Mouse (Mus musculus): ENCODE measurements around the gene Rap1gap2.

The Rap1gap2 gene

GRCm38 (mm10) chr11:74572459-74573061 lies 38.2 kb downstream of the Rap1gap2 start:
- peak; percentile 61 for DNase-seq

GRCm38 (mm10) chr11:74569735-74570134 lies 41.0 kb downstream of the Rap1gap2 start:
- DNase-seq = peak; percentile 36

DNA sequence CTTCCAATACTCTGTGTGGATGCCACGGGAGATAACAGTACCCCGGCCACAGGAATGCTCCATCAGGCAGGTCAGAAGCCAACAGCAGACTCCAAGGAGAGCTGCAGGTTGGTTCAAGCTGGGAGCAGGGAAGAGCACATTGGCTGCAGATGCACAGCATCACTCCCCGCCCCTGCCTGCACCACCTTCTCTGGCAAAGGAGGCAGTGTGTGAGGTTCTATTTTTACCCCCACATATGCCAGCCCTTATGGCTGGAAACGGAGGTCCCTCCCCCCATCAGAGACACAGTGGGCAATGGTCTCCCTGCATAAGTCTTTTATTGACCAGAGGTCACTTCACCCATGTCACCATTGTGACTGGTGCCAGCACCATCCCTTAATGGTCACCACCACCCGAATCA lies 42.3 kb downstream of the Rap1gap2 start:
- DNase-seq = no peak

- DNase-seq = no peak
These were observed 42.7 kb downstream of the Rap1gap2 start for GRCm38 (mm10) chr11:74568004-74568403.

GRCm38 (mm10) chr11:74566326-74566874 lies 44.3 kb downstream of the Rap1gap2 start:
- DNase-seq = no peak

- DNase-seq = no peak
These were observed 49.3 kb downstream of the Rap1gap2 start for GRCm38 (mm10) chr11:74561392-74561791.

DNA sequence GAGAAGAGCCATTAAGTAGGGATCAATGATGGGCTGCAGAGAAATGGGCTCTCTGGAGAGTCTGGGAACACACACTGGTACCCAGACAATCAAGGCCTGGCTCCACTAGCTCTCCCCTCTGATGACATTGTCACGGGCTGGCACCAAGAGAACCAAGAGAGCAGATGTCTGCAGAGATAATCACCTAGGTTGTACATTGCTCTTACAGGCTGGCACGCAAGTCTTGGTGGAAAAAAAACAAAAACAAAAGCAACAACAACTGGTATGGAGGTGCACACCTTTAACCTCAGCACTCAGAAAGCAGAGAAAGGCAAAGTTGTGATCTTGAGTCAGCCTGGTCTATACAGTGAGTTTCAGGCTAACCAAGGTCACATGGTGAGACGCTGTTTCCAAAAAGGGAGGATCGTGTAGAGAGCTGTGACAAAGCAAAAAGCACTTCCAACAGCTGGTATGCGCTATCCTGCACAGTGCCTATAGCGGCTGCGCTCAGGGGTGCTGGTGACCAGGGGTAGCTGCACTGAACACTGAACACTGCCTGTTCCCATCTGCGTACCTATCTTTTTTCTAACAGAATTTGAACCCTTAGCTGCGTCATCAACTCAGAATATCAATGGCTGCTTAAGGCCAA lies 50.0 kb downstream of the Rap1gap2 start:
- DNase-seq = no peak

DNA sequence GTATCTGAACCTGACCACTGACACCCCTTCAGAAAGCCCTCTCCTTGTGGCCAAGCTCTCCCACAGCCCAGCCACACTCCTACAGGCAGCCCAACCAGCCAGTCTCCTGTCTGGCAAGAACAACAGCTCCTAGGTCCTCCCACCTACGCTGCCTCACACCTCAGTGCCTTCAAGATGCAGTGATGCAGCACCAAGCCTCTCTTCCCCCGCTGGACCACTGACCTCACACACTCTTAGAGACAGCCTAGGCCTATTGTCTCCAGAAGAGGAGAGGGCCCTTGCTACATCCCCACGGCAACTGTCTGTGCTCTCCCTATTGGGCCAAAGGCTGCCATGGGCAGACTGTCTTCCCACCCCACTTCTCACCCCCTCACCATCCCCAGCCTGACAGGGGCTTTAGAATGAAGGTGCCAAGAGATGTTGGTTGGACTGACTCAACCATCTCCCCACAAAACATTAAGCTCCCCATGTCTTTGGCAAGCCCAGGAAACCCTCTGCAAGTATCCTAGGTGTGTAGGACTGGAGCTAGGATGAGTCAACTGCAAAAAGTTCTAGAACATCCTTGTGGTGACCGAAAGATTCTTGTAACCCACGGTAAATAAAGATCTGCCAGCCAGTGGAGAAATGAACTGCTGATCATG lies 50.8 kb downstream of the Rap1gap2 start:
- no peak for DNase-seq

DNA sequence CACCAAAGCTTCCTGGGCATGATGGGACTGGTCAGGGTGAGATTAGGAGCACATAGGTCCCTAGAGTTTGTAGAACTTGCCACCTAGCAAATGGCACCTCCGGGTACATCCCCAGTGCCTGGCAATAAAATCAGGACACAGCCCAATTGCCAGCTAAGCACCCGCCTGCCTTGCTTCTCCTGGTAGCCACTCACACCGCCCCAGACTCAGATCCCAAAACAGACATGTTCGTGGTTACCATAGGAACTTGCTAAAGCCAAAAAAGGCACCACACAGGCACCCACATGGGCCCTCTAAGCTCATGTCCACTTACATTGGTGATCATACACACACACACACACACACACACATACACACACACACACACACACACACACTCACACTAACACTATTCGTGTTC lies 51.8 kb downstream of the Rap1gap2 start:
- no peak for DNase-seq

DNA sequence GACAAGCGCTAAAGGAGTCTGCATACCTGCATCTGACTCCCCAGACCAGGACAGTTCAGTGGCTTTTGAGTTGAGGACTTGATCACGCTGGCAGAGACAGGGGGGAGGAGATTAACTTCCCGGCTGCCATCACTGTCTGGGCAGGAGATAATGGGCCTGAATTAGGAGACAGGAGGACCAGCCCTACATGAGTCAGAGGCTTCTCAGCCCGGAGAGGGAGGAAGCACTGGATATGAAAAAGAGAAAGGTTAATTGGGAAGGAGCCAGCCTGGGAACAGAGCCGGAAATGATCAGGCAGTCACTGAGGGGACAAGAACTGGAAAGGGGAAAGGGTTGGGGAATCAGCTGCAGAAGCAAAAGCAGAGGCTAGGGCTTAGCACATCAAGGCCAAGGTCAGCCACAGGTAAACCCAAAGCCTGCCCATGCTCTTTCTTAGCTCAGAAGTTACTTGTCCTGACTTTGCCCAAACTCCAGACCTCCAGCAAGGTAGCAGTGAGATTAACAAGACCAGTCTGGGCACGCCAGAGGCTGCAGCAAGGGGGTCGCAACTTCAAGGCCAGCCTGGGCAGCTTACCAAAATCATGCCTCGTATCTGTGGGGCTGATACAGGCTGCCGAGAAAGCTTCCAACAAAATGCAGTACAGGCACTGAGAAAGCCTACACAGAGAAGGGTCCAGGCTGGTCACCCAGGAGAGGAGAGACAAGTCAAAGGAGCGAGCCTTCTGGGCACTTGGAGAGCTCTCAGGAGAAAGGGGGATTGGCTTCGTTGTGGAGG lies 53.1 kb downstream of the Rap1gap2 start:
- peak; percentile 49 for DNase-seq

DNA sequence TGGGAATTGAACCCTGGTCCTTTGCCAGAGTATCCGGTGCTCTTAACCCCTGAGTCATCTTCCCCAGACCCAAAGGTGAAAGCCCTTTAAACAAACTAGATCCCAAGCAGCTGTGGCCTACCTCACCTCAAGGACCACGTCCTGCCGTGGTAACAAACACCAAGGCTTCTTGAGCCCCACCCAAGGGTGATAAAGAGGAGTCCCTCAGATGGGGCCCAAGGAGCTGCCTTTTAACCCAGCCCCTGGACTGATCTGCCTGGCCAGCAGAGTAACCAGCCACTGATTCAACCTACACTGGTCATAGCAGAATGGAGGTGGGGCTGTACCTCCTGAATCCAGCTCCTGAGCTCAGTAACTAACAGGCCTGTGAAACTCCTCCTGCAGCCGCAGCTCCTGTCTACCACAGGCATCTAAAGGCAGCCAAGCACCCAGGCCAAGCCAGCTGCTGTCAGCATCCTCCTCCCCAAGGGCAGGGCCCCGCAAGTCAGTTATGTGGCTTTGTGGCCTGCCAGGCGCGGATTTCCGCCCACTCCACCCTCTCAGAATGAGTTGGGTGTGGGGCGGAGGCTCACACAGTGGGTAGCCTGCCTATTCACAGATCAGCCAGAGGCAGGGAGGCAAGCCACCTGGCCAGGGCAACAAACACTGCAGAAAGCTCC lies 54.9 kb downstream of the Rap1gap2 start:
- peak; percentile 56 for DNase-seq

GRCm38 (mm10) chr11:74554683-74555341 lies 55.9 kb downstream of the Rap1gap2 start:
- no peak for DNase-seq

DNA sequence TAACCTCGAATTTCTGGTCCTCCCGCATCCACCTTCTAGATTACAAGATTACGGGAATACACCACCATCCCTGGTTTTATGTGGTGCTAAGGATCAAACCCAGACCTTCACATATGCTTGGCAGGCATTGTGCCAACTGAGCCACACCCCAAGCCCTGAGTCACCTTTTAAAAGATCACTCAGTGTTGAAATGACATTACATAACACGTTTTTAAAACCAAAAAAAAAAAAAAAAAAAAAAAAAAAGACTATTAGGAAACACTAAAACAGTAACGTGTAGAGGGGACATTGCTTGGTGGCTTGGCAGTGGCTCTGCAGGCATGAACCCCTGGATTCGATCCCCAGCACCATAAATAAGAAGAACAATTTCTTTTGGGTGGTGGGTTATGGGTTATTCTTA lies 59.1 kb downstream of the Rap1gap2 start:
- DNase-seq = no peak

DNA sequence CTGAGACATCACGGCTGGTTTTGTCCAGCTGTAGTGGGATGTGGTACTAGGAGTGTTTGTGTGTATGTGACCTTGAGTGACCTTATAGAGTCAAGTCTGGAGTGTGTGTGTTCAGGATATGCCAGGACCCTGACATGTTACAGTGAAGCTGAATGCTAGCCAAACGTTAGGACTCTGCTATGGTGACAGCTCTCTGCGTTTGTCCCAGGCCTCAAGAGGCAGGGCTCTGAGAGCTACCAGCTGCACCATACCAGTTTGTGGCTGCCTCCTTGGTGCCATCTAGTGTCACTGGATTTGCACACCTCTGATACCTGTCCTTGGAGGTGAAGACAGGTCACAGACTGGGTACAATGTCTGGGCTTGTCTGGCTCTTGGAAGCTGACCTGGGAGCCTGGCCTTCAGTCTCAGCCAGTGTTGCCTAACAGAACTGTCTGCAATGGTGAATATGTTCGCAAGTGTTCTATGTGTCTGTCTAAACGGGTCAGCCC lies 60.1 kb downstream of the Rap1gap2 start:
- peak; percentile 49 for DNase-seq

DNA sequence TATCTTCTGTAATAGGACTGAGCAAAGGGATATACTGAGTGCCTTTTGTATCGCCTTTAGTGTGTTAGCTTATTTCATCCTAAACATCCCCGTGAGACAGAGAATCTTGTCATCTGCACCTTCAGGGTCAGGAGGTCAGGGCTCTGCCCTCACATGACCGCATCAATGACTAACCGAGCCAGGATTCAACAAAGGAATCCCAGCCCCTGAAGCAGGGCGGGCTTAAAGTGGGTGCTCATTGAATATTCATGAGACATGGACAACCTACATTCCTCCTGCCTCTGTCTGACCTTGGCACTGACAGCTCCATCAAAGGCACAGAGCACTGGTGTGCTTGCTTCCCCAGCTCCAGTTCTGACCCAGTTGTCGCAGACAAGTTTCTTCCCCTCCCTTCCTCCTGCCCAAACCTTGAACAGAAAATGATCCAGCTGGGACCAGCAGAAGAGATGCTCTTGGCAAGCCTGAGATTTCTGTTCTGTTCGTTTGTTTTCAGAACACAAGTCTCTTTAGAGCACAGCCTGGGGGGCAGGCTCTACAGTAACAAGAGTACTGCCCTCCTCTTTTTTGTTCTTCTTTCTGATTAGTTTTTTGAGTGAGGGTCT lies 61.8 kb downstream of the Rap1gap2 start:
- DNase-seq = peak; percentile 21

GRCm38 (mm10) chr11:74546933-74547694 lies 63.6 kb downstream of the Rap1gap2 start:
- DNase-seq = peak; percentile 42

DNA sequence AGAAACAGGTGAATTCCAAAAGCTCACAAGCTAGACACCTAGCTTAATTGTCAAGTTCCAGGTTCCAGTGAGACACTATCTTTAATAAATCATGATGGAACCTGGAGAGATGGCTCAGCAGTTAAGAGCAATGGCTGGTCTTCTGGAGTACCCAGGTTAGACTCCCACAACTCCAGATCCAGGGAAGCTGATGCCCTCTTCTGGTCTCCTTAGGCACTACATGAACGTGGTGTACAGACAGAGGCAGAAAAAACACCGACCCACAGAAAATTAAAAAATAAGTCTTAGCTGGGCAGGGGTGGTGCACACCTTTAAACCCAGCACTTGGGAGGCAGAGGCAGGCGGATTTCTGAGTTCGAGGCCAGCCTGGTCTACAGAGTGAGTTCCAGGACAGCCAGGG lies 64.5 kb downstream of the Rap1gap2 start:
- DNase-seq = peak; percentile 70

DNA sequence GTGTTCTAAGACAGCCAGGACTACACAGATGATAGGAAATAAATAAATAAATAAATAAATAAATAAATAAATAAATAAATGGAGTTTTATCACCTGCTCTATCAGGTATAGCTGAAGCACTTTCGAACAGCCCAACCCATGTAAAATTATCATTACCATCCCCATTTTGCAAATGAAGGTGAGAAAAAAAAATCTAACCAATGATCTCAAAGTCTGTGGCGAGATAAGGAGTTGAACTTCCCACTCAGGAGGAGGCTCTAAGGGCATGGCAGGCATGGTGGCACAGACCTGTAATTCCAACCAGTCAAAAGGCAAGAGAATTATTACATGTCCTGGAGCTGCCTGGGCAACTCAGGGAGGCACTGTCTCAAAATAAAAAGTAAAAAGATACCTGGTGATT lies 65.2 kb downstream of the Rap1gap2 start:
- no peak for DNase-seq

DNA sequence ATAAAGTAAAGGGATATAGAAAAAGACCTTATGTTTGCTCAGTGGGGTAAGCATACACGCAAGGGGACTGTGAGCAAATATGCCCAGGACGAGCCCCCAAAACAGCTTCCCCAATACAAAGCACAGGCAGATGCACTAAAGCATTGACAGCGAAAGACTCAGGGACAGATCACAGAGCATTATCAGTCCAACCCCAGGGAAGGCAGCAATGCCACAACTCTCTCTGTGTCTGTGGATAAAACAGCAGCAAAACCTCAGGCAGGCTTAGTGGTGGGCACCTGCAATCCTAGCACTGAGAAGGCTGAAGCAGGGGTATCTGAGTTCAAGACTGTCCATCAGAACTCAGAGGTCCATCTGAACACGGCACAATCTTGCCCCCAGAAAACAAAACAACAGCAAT lies 73.4 kb downstream of the Rap1gap2 start:
- DNase-seq = no peak

DNA sequence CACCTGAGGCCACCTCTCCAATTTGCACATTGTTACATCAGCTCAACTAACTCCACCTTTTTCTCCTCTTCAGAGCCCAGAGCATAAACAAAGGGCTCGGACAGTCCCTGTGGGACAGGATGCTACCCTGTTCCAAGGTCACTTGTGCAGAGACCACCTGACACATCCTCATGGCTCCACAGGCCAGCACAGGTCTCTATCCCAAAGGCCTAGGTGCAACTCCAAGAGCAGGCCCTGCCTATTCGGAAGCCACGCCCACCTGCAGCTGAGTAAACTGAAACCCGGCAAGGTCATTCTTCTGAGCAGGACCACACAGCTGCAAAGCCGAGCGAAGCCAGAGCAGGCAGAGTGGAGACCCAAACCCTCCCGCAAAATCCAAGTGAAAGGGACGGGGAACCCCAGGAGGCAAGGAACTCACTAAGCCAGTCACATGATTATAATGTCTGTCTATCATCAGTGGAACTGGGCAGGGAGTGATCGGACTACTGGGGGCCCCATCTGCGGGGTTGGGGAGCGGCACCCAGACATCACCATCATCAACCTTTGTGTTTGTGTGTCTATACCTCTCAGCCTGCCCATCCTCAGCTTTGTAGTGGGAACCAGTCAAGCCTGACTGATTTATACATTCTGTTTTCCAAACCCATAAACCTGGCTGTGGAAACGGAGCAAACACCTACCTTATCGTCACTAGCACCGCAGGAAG lies 74.4 kb downstream of the Rap1gap2 start:
- DNase-seq = peak; percentile 18
